Mouse (Mus musculus) right cerebral cortex, postnatal 14 days (tissue): ENCODE measurements at regions not wholly inside any gene's neighbourhood (a gene's known extent, or its start where the extent isn't known, plus 50 kb on each side); places are given as distances from the start of the nearest gene placed in this dataset.
"Not testable (repeated sequence)": the region's sequence is repeated elsewhere in the genome, so short reads cannot be mapped to it uniquely, and the experiment has no call there.

Experiments used
- DNase-seq: peaks from one replicate; pipeline ENCODE4 v3.0.0; 2022

DNA sequence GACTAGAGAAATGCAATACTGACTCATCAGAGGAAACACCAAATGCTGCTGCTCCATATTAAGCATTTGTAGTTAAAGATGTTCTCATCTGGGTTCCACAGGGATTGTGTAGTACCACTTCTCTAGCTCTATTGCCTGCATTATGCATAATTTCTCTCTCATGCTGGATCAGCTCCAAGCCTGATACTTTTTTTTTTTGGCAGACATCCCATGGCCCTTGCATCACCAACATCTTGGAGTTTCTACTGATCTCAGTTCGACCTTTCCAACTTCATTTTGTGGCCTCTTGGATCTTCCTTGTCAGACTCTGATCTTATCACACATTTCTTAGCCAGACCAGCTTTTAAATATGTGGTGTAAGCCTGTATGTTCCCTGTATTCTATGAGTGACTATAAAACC lies 701.1 kb upstream of the Nr2f1 start:
- DNase-seq: no peak

DNA sequence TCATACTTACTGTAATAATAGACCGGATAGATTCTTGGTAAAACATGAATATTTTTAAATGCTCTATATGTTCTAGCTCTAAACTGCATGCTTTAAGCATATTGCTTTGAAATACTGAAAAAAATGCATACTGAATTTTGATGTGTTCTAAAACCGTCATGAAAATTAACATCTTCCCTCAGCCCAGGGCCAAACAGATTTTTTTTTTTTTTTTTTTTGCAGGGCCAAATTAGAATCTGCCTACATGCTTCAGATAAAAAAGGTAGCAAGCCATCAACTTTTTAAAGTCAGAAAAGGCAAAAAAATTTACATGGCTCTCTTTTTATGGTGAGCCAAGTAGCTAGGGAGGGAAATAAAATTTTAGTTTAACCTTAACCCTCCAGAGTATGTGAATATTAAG lies 692.7 kb upstream of the Nr2f1 start:
- DNase-seq: no peak

GRCm38 (mm10) chr13:78883062-78883461 lies 683.5 kb upstream of the Nr2f1 start:
- no peak for DNase-seq

DNA sequence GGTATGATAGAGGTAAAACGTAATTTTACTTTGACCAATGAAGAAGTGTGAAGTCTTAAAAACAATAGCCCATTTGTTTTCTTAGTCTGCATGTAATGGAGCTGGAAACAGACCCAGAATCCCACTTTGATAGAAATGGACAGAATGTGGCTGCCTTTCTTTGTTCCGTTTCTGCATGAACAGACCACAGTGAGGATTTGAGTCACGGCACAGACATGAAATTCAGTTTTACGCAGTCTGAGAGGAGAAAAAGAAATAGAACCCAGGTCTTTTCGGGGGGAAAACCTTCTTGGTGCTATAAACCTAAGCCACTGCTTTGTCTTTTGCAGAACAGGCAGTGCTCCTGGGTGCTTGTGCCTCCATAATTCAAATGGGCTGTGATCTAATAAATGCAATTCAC lies 673.0 kb upstream of the Nr2f1 start:
- no peak for DNase-seq

GRCm38 (mm10) chr13:78871976-78872375 lies 672.4 kb upstream of the Nr2f1 start:
- no peak for DNase-seq

- DNase-seq: no peak
Measured at GRCm38 (mm10) chr13:78871254-78871653, 671.7 kb upstream of the Nr2f1 start.

- DNase-seq: not testable (repeated sequence)
Measured at GRCm38 (mm10) chr13:78824357-78824756, 624.8 kb upstream of the Nr2f1 start.

GRCm38 (mm10) chr13:78809656-78810055 lies 610.1 kb upstream of the Nr2f1 start:
- no peak for DNase-seq

DNA sequence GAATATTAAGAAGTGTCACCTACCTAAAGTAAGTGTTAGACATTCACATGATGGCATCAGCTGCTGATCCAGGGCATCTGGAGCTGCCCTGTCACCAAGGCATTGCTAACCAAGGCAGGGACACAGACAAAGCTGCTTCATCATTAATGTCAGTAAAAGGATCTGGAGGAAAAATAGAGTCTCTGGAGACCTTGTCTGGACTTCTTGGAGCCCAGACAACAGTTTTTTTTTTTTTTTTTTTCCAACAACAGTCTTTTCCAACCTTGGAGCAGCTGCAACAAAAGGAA lies 603.2 kb upstream of the Nr2f1 start:
- DNase-seq: no peak

DNA sequence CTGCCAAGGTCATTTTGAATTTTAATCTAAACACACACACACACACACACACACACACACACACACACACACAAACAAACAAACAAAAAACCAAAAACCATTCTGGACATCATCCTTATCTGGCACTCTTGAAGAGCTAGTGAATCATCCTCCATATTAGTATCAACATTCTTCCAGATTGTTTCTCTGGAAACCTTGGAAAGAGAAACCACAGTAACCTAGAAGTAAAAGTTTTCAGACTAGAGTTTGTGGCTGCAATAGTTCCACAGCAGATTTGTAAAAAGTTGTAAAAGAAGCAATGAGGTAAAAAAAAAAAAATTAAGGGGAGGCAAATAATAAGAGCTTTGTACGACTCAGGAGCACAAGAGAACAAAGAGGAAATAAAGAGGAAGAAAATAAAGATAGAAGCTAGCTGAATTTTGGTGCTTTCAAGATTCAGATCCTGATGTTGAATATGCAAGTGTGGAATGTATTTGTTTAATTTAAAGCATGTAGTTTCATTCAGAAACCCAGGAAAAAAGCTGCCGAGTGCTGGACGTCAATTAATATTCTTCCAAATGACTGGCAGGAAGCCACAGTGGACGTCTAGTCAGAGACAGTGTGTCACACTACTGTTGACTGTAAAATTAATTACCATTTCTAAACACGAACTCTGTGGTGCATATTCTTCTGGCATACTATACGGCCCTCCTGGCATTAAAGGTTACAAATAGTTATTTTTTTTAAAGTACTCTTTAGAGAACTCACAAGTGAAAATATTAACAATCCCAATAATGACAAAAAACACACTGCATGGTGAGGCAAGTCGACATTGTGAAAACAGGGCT lies 602.7 kb upstream of the Nr2f1 start:
- DNase-seq: no peak

- DNase-seq: no peak
Measured at GRCm38 (mm10) chr13:78799641-78800040, 600.1 kb upstream of the Nr2f1 start.

- DNase-seq: no peak
Measured at GRCm38 (mm10) chr13:78795228-78795627, 595.7 kb upstream of the Nr2f1 start.

GRCm38 (mm10) chr13:78784285-78784684 lies 584.7 kb upstream of the Nr2f1 start:
- DNase-seq: no peak

GRCm38 (mm10) chr13:78783591-78784240 lies 584.2 kb upstream of the Nr2f1 start:
- DNase-seq: no peak
